Mouse (Mus musculus) olfactory bulb, adult 2 months (tissue): Measurements from ENCODE around the gene Il23r.

Experiments used
- CTCF ChIP-seq: fragments of 200-500 bp; IDR thresholded peaks from 2 replicates; pipeline ENCODE4 v1.5.1; 2012; ENCODE audit warnings: low read depth, mild to moderate bottlenecking, low read length, moderate library complexity; ENCODE audit not compliant: insufficient read depth
- POLR2A ChIP-seq: fragments of 200-500 bp; IDR thresholded peaks from 2 replicates; pipeline ENCODE4 v1.6.1; 2012; ENCODE audit warnings: mild to moderate bottlenecking, low read depth, low read length, moderate library complexity; ENCODE audit not compliant: insufficient read depth

DNA sequence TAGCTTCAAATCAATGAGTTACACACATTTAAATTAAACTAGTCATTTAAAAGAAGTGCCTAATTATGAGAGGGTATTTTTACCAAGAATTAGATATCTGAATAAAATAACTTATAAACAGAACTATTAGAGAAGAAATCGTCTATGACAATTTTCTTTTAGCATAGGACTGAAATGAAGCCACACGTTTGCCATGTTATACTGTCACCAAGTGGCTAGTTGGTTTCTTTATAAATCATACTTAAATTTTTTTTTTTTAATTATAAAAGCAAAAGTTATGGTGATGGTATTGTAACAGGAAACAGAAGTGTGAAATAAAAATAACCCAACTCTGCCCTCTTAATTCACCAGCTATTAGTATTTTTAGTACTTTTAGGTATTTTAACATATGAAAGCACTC lies 55.4 kb downstream of the Il23r start:
- no peak for TF ChIP-seq CTCF
- TF ChIP-seq POLR2A, result no peak
